Mouse (Mus musculus): ENCODE data around the gene Cubn.

- TF ChIP-seq CTCF (IDR thresholded peaks at IDR 0.05; ENCODE audit: low read depth) (no peak), EP300 (IDR thresholded peaks at IDR 0.05; ENCODE audit: low read depth) (no peak)
Measured at GRCm38 (mm10) chr2:13407698-13408097, 83.9 kb downstream of the Cubn start.
